Mouse (Mus musculus): ENCODE measurements at regions not wholly inside any gene's neighbourhood (a gene's known extent, or its start where the extent isn't known, plus 50 kb on each side); places are given as distances from the start of the nearest gene placed in this dataset.

DNA sequence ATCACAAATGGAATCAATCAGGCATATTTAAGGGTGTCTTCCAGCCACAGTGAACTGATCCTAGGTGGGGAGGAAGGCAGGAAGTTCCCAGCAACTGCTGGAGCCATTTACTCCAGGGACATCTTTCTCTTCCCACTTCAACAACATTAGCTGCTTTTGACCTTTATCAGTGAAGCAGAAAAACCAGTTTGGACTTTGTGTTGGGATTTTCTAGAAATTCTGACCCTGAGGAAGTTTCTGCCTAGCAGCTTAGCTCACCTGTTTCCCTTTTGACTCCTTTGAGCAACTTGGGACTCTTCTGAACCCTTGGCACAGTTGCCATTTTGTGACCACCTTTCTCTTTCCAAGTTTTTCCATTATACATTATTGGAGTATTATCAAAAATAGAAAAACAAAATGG, 1403.9 kb upstream of the Lrrc6 start:
- H3K4me1 ChIP-seq (ENCODE audit: control insufficient read depth, insufficient read depth, low read length): peaks cover 56% of the 10 kb centered on the region
- H3K27ac ChIP-seq (ENCODE audit: insufficient read depth, low read depth, low read length): no peak overlapping the region
- H3K4me3 ChIP-seq (ENCODE audit: insufficient read depth, low read length): no peak overlapping the region
- no peak for TF ChIP-seq CTCF (IDR thresholded peaks at IDR 0.05; ENCODE audit: low read depth, low read length)
- TF ChIP-seq POLR2A (IDR thresholded peaks at IDR 0.05; ENCODE audit: borderline replicate concordance, low read depth, low read length): no peak

- TF ChIP-seq POLR2A (IDR thresholded peaks at IDR 0.05; ENCODE audit: borderline replicate concordance, low read depth, low read length) (no peak), CTCF (IDR thresholded peaks at IDR 0.05; ENCODE audit: low read depth, low read length) (no peak)
- peaks cover 65% of the 10 kb centered on the region for H3K4me1 ChIP-seq (ENCODE audit: control insufficient read depth, insufficient read depth, low read length)
- peak overlapping the region; percentile 56 for H3K27ac ChIP-seq (ENCODE audit: insufficient read depth, low read depth, low read length)
Observed at GRCm38 (mm10) chr15:67902982-67903381, 1402.3 kb upstream of the Lrrc6 start.

GRCm38 (mm10) chr15:67901191-67901601, 1400.5 kb upstream of the Lrrc6 start:
- no peak overlapping the region for H3K27ac ChIP-seq (ENCODE audit: insufficient read depth, low read depth, low read length)
- TF ChIP-seq CTCF (IDR thresholded peaks at IDR 0.05; ENCODE audit: low read depth, low read length) (no peak), POLR2A (IDR thresholded peaks at IDR 0.05; ENCODE audit: borderline replicate concordance, low read depth, low read length) (no peak)
- H3K4me1 ChIP-seq (ENCODE audit: control insufficient read depth, insufficient read depth, low read length): peaks cover 55% of the 10 kb centered on the region
- H3K4me3 ChIP-seq (ENCODE audit: insufficient read depth, low read length): no peak overlapping the region

More at GRCm38 (mm10) chr15:67902982-67903381, 1402.3 kb upstream of the Lrrc6 start:
- H3K4me3 ChIP-seq (ENCODE audit: insufficient read depth, low read length): no peak overlapping the region

- no peak overlapping the region for H3K27ac ChIP-seq (ENCODE audit: insufficient read depth, low read depth, low read length)
- TF ChIP-seq CTCF (IDR thresholded peaks at IDR 0.05; ENCODE audit: low read depth, low read length): no peak
- no peak for TF ChIP-seq POLR2A (IDR thresholded peaks at IDR 0.05; ENCODE audit: borderline replicate concordance, low read depth, low read length)
- H3K4me3 ChIP-seq (ENCODE audit: insufficient read depth, low read length): no peak overlapping the region
- H3K4me1 ChIP-seq (ENCODE audit: control insufficient read depth, insufficient read depth, low read length): peaks cover 45% of the 10 kb centered on the region
Observed at GRCm38 (mm10) chr15:67899772-67900171, 1399.1 kb upstream of the Lrrc6 start.

DNA sequence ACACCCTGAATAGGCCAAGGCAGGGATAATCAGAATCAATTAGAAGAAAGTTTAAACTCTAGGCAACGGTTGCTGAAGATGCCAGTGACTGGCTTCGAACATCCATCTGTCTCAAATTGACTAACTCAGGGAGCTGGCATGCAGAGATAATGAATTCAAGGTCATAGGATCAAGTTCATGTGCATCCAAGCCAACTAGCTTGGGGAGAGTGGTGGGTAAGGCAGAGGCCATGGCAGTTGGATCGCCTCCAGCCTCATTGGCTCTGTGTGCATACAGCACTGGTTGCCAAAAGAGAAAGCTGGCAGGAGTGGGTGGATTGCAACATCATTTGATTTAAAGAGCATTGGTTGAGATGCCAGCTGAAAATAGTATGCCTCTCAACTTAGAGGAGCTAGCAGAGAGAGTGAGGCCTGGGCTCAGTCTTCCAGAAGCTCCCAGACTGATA, 1398.3 kb upstream of the Lrrc6 start:
- no peak for TF ChIP-seq CTCF (IDR thresholded peaks at IDR 0.05; ENCODE audit: low read depth, low read length)
- no peak for TF ChIP-seq POLR2A (IDR thresholded peaks at IDR 0.05; ENCODE audit: borderline replicate concordance, low read depth, low read length)
- Histone ChIP-seq H3K4me1 (ENCODE audit: control insufficient read depth, insufficient read depth, low read length) (peaks cover 42% of the 10 kb centered on the region), H3K27ac (ENCODE audit: insufficient read depth, low read depth, low read length) (peak overlapping the region; percentile 18; the same call in 1 of the 2 replicates), H3K4me3 (ENCODE audit: insufficient read depth, low read length) (no peak overlapping the region)

DNA sequence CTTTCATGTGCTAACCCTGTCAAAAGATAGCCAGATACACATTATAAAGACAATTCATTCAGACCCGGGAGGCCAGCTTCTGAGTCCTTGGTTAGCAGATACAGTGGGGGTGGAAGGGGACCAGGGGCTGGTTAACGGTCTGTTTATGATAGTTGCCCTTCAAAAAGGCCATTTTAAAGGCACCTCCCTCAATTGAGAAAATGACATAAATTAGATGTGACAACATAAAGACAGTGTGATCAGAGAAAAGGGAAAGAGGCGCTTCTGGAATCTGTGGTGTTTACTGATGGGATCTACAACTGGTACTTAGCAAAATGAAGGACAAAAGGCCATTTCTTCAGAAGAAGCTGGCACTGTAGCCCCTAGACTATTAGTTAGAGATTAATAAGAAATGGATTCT, 1391.4 kb upstream of the Lrrc6 start:
- TF ChIP-seq POLR2A (IDR thresholded peaks at IDR 0.05; ENCODE audit: borderline replicate concordance, low read depth, low read length) (no peak), CTCF (IDR thresholded peaks at IDR 0.05; ENCODE audit: low read depth, low read length) (no peak)
- H3K4me1 ChIP-seq (ENCODE audit: control insufficient read depth, insufficient read depth, low read length): no peaks in the 10 kb centered on the region
- H3K27ac ChIP-seq (ENCODE audit: insufficient read depth, low read depth, low read length): no peak overlapping the region
- H3K4me3 ChIP-seq (ENCODE audit: insufficient read depth, low read length): no peak overlapping the region

- Histone ChIP-seq H3K4me3 (ENCODE audit: insufficient read depth, low read length) (no peak overlapping the region), H3K4me1 (ENCODE audit: control insufficient read depth, insufficient read depth, low read length) (no peaks in the 10 kb centered on the region), H3K27ac (ENCODE audit: insufficient read depth, low read depth, low read length) (no peak overlapping the region)
- TF ChIP-seq CTCF (IDR thresholded peaks at IDR 0.05; ENCODE audit: low read depth, low read length) (no peak), POLR2A (IDR thresholded peaks at IDR 0.05; ENCODE audit: borderline replicate concordance, low read depth, low read length) (no peak)
Observed at GRCm38 (mm10) chr15:67890612-67891304, 1390.0 kb upstream of the Lrrc6 start.

GRCm38 (mm10) chr15:67888548-67888947, 1387.8 kb upstream of the Lrrc6 start:
- Histone ChIP-seq H3K27ac (ENCODE audit: insufficient read depth, low read depth, low read length) (no peak overlapping the region), H3K4me1 (ENCODE audit: control insufficient read depth, insufficient read depth, low read length) (peaks cover 2% of the 10 kb centered on the region; the same call in 1 of the 2 replicates), H3K4me3 (ENCODE audit: insufficient read depth, low read length) (no peak overlapping the region)
- TF ChIP-seq CTCF (IDR thresholded peaks at IDR 0.05; ENCODE audit: low read depth, low read length) (no peak), POLR2A (IDR thresholded peaks at IDR 0.05; ENCODE audit: borderline replicate concordance, low read depth, low read length) (no peak)

- no peak overlapping the region for H3K27ac ChIP-seq (ENCODE audit: insufficient read depth, low read depth, low read length)
- no peaks in the 10 kb centered on the region for H3K4me1 ChIP-seq (ENCODE audit: control insufficient read depth, insufficient read depth, low read length)
- TF ChIP-seq POLR2A (IDR thresholded peaks at IDR 0.05; ENCODE audit: borderline replicate concordance, low read depth, low read length) (no peak), CTCF (IDR thresholded peaks at IDR 0.05; ENCODE audit: low read depth, low read length) (no peak)
- no peak overlapping the region for H3K4me3 ChIP-seq (ENCODE audit: insufficient read depth, low read length)
Observed at GRCm38 (mm10) chr15:67855291-67855690, 1354.6 kb upstream of the Lrrc6 start.

GRCm38 (mm10) chr15:67850118-67850517, 1349.4 kb upstream of the Lrrc6 start:
- no peaks in the 10 kb centered on the region for H3K4me1 ChIP-seq (ENCODE audit: control insufficient read depth, insufficient read depth, low read length)
- no peak overlapping the region for H3K27ac ChIP-seq (ENCODE audit: insufficient read depth, low read depth, low read length)
- no peak overlapping the region for H3K4me3 ChIP-seq (ENCODE audit: insufficient read depth, low read length)
- TF ChIP-seq POLR2A (IDR thresholded peaks at IDR 0.05; ENCODE audit: borderline replicate concordance, low read depth, low read length) (no peak), CTCF (IDR thresholded peaks at IDR 0.05; ENCODE audit: low read depth, low read length) (no peak)
